Mouse (Mus musculus) MEL (cell line): Measurements from ENCODE around the gene Tbxa2r. TPM values are rescaled to one million over a fixed set of nuclear protein-coding genes. Genes with fewer than 3 reads are reported as not detected.

Source experiments
- DNase-seq: peaks from one replicate; pipeline ENCODE4 v3.0.0; 2011; ENCODE audit warnings: low read depth, low spot score
- H3K27ac ChIP-seq: 2 replicates; pipeline ENCODE4 v1.5.1; 2012; ENCODE audit warnings: low read depth, mild to moderate bottlenecking, control low read depth, low read length, moderate library complexity; ENCODE audit not compliant: control insufficient read depth
- H3K27me3 ChIP-seq, 2 experiments: fragments of 150-350 bp in 1 of 2; sonication (generic) in 1 of 2; 2 replicates each; pipeline ENCODE4 v1.6.1; 2012; ENCODE audit warnings: low read length in 2 of 2, mild to moderate bottlenecking in 2 of 2, improper control_type of control experiment in 1 of 2, moderate library complexity in 1 of 2; ENCODE audit not compliant: insufficient read depth in 2 of 2, control insufficient read depth in 1 of 2
- H3K36me3 ChIP-seq, 2 experiments: 2 replicates each; pipeline ENCODE4 v1.6.1; 2012 to 2014; ENCODE audit warnings: low read length in 2 of 2, improper control_type of control experiment in 1 of 2, inconsistent platforms in 1 of 2, mild to moderate bottlenecking in 1 of 2; ENCODE audit not compliant: insufficient read depth in 2 of 2, control insufficient read depth in 1 of 2
- H3K4me1 ChIP-seq, 2 experiments: fragments of 150-350 bp in 1 of 2; sonication (generic) in 1 of 2; 2 replicates each; pipeline ENCODE4 v1.6.1; 2012; ENCODE audit warnings: low read length in 2 of 2, improper control_type of control experiment in 1 of 2, mild to moderate bottlenecking in 1 of 2; ENCODE audit not compliant: insufficient read depth in 2 of 2, control insufficient read depth in 1 of 2
- H3K4me3 ChIP-seq, 2 experiments: fragments of 150-350 bp in 1 of 2; sonication (generic) in 1 of 2; 2 replicates each; pipeline ENCODE4 v1.5.1; 2012; ENCODE audit warnings: low read depth in 2 of 2, low read length in 2 of 2, mild to moderate bottlenecking in 2 of 2, moderate library complexity in 2 of 2, control low read depth in 1 of 2, improper control_type of control experiment in 1 of 2; ENCODE audit not compliant: control insufficient read depth in 1 of 2, insufficient read depth in 1 of 2
- H3K79me2 ChIP-seq: 2 replicates; pipeline ENCODE4 v1.6.1; 2012; ENCODE audit warnings: mild to moderate bottlenecking, low read length, moderate library complexity; ENCODE audit not compliant: control insufficient read depth, poor library complexity, insufficient read depth
- H3K9ac ChIP-seq: 2 replicates; pipeline ENCODE4 v1.6.1; 2012; ENCODE audit warnings: low read depth, mild to moderate bottlenecking, control low read depth, low read length, moderate library complexity; ENCODE audit not compliant: control insufficient read depth, poor library complexity, severe bottlenecking
- H3K9me3 ChIP-seq: fragments of 150-350 bp; sonication (generic); replicated peaks from 2 replicates; pipeline ENCODE4 v1.6.1; 2012; ENCODE audit warnings: mild to moderate bottlenecking, low read length, improper control_type of control experiment, moderate library complexity; ENCODE audit not compliant: insufficient read depth
- CHD1 ChIP-seq: IDR thresholded peaks from 2 replicates; pipeline ENCODE4 v1.6.1; 2012; ENCODE audit warnings: low read depth, mild to moderate bottlenecking, inconsistent platforms, low read length, improper control_type of control experiment
- CHD2 ChIP-seq: IDR thresholded peaks from 2 replicates; pipeline ENCODE4 v1.6.1; 2011; ENCODE audit warnings: low read length, improper control_type of control experiment
- CTCF ChIP-seq, 3 experiments: IDR thresholded peaks in 2 of 3; conservative IDR thresholded peaks in 1 of 3; 2 replicates each; pipeline ENCODE4 v1.5.1; 2011 to 2012; ENCODE audit warnings: low read length in 3 of 3, low read depth in 2 of 3, mild to moderate bottlenecking in 2 of 3, improper control_type of control experiment in 1 of 3, inconsistent platforms in 1 of 3, mixed read lengths in 1 of 3, moderate library complexity in 1 of 3; ENCODE audit not compliant: control insufficient read depth in 1 of 3, insufficient read depth in 1 of 3, poor library complexity in 1 of 3, severe bottlenecking in 1 of 3
- E2F4 ChIP-seq: IDR thresholded peaks from 2 replicates; pipeline ENCODE4 v1.6.1; 2011; ENCODE audit warnings: low read depth, low read length, improper control_type of control experiment, borderline replicate concordance
- ETS1 ChIP-seq: IDR thresholded peaks from 2 replicates; pipeline ENCODE4 v1.6.1; 2012; ENCODE audit warnings: low read depth, mild to moderate bottlenecking, inconsistent platforms, low read length, improper control_type of control experiment, moderate library complexity
- GABPA ChIP-seq: IDR thresholded peaks from 2 replicates; pipeline ENCODE4 v1.6.1; 2012; ENCODE audit warnings: low read depth, mild to moderate bottlenecking, inconsistent platforms, low read length, improper control_type of control experiment, moderate library complexity
- KAT2A ChIP-seq: conservative IDR thresholded peaks from 2 replicates; pipeline ENCODE4 v1.6.1; 2012; ENCODE audit warnings: low read depth, low read length, improper control_type of control experiment, inconsistent platforms
- MAZ ChIP-seq: IDR thresholded peaks from 2 replicates; pipeline ENCODE4 v1.6.1; 2012; ENCODE audit warnings: low read depth, mild to moderate bottlenecking, inconsistent platforms, low read length, improper control_type of control experiment
- RAD21 ChIP-seq: IDR thresholded peaks from 2 replicates; pipeline ENCODE4 v1.6.1; 2011; ENCODE audit warnings: mild to moderate bottlenecking, low read depth, low read length, improper control_type of control experiment
- SMC3 ChIP-seq: IDR thresholded peaks from 2 replicates; pipeline ENCODE4 v1.6.1; 2011; ENCODE audit warnings: low read depth, low read length, improper control_type of control experiment
- TBP ChIP-seq: IDR thresholded peaks from 2 replicates; pipeline ENCODE4 v1.8.0; 2011; ENCODE audit warnings: low read depth, low read length, improper control_type of control experiment
- UBTF ChIP-seq: IDR thresholded peaks from 2 replicates; pipeline ENCODE4 v1.6.1; 2012; ENCODE audit warnings: low read depth, mild to moderate bottlenecking, inconsistent platforms, low read length, improper control_type of control experiment, moderate library complexity, borderline replicate concordance; ENCODE audit not compliant: insufficient read depth
- ZMIZ1 ChIP-seq: IDR thresholded peaks from 2 replicates; pipeline ENCODE4 v1.6.1; 2012; ENCODE audit warnings: low read depth, mild to moderate bottlenecking, inconsistent platforms, low read length, improper control_type of control experiment, moderate library complexity
- ZNF384 ChIP-seq: IDR thresholded peaks from 2 replicates; pipeline ENCODE4 v1.6.1; 2012; ENCODE audit warnings: low read depth, mild to moderate bottlenecking, inconsistent platforms, low read length, improper control_type of control experiment
- polyA plus RNA-seq, 2 experiments: library from polyadenylated mRNA; stranded (reverse) in 1 of 2; unstranded in 1 of 2; fragments of >175 nt in 1 of 2; fragments of >200 nt in 1 of 2; gene quantifications; 2 replicates each; pipeline versions ENCODE4 v1.2.1 to v1.2.4; 2012; ENCODE audit warnings: low replicate concordance in 2 of 2, low read depth in 1 of 2; ENCODE audit not compliant: insufficient read length in 2 of 2, insufficient read depth in 1 of 2, missing spikeins in 1 of 2
- total RNA-seq: library from RNA; depleted of rRNA; stranded (reverse); fragments of 300-350 nt; gene quantifications from 2 replicates; pipeline ENCODE4 v1.2.3, GENCODE M21; 2012

Tbxa2r gene
- total and polyA plus RNA-seq, 3 experiments: 0.31 TPM; not detected in 2

GRCm38 (mm10) chr10:81316338-81317060 lies 12.0 kb upstream of the Tbxa2r start:
- no peak overlapping the region for H3K27ac ChIP-seq

GRCm38 (mm10) chr10:81317273-81317672 lies 11.3 kb upstream of the Tbxa2r start:
- H3K79me2 ChIP-seq: peaks cover 13% of the 10 kb centered on the region
- peaks cover 0 to 12% of the 10 kb centered on the region in 2 experiments; a peak in 3 of 4 replicates for H3K4me1 ChIP-seq
- no peaks in the 10 kb centered on the region for H3K9me3 ChIP-seq
- peaks cover 0 to 6% of the 10 kb centered on the region in 2 experiments; a peak in 3 of 4 replicates for H3K36me3 ChIP-seq
- DNase-seq: no peak
- no peak for TF ChIP-seq UBTF
- no peak for TF ChIP-seq CHD1
- no peak for TF ChIP-seq CTCF (IDR thresholded peaks at IDR 0.05 in 2 of 3, conservative IDR thresholded peaks at IDR 0.05 in 1 of 3; ENCODE audit: control insufficient read depth in 1 of 3, insufficient read depth in 1 of 3, low read depth in 2 of 3, low read length in 3 of 3, poor library complexity in 1 of 3, severe bottlenecking in 1 of 3)
- TF ChIP-seq CHD2: no peak
- TF ChIP-seq GABPA: no peak
- TF ChIP-seq ETS1: no peak
- TF ChIP-seq MAZ: no peak
- no peak for TF ChIP-seq ZNF384
- TF ChIP-seq TBP: no peak
- no peak for TF ChIP-seq KAT2A
- TF ChIP-seq E2F4: no peak
- H3K27ac ChIP-seq: no peak overlapping the region
- no peak overlapping the region for H3K4me3 ChIP-seq
- H3K9ac ChIP-seq: no peak overlapping the region
- no peaks in the 10 kb centered on the region for H3K27me3 ChIP-seq

More at GRCm38 (mm10) chr10:81316338-81317060, 12.0 kb upstream of the Tbxa2r start:
- Histone ChIP-seq H3K27me3 (no peaks in the 10 kb centered on the region), H3K4me1 (peaks cover 0 to 9% of the 10 kb centered on the region in 2 experiments; a peak in 1 of 4 replicates), H3K79me2 (peaks cover 6% of the 10 kb centered on the region), H3K9ac (no peak overlapping the region), H3K36me3 (peaks cover 0 to 2% of the 10 kb centered on the region in 2 experiments; a peak in 1 of 4 replicates), H3K4me3 (no peak overlapping the region), H3K9me3 (no peaks in the 10 kb centered on the region)
- DNase-seq: peak; percentile 34
- TF ChIP-seq RAD21 (peak; percentile 18), CTCF (IDR thresholded peaks at IDR 0.05 in 2 of 3, conservative IDR thresholded peaks at IDR 0.05 in 1 of 3; ENCODE audit: control insufficient read depth in 1 of 3, insufficient read depth in 1 of 3, low read depth in 2 of 3, low read length in 3 of 3, poor library complexity in 1 of 3, severe bottlenecking in 1 of 3) (peak in 2 of 3 experiments; percentile 48 to 59; a peak in 4 of 6 replicates), SMC3 (peak; percentile 34; the same call in 1 of the 2 replicates), ZMIZ1 (no peak)
